ENCODE assay signal across 7 mouse cellular contexts in the genomic region with DNA sequence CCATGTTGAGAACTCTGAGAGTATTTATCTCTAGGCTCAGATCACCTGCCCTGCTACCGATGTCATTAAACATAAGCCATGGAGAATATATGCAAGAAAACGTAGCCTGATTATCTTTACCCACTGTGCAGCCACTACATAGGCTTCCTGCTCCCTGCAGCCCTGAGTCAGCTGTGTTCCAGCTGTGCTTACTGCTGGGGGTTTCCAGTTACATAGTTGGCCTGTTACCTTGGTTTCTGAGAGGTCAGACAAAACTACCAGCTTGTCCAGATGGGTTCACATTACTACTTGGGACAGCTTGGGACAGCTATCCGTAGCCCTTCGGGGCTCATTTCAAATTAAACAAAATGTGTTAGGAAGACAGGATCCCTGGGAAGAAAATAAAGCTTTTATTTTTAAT. TPM values are rescaled to one million over a fixed set of nuclear protein-coding genes. Genes with fewer than 3 reads are reported as not detected.
DNase-seq lines count a peak whose midpoint lies in the region; ATAC-seq lines count a peak whose summit lies in the region.

No protein-coding gene starts in this region.

- no peak for ATAC-seq in kidney, embryonic 16.5 days (ENCODE audit: low FRiP score, low TSS enrichment)
- peak; percentile 62; the same call in 1 of the 2 replicates for ATAC-seq in embryonic facial prominence, embryonic 11.5 days (replicated peaks; ENCODE audit: insufficient number of reproducible peaks, low FRiP score, low TSS enrichment, low read depth)
- 0 out of 2 replicates have a peak, but pooled peaks have one; percentile 6 for ATAC-seq in liver, embryonic 15.5 days (ENCODE audit: insufficient read depth)

- 63% methylated on average over 4 of the region's 4 CpGs for WGBS in kidney, embryonic 16.5 days
- WGBS in embryonic facial prominence, embryonic 11.5 days: 28% methylated on average over 4 of the region's 4 CpGs
- 47% methylated on average over 4 of the region's 4 CpGs for WGBS in liver, embryonic 15.5 days (ENCODE audit: insufficient replicate concordance)

- no peaks in the 10 kb centered on the region for H3K4me1 ChIP-seq in kidney, embryonic 16.5 days (ENCODE audit: insufficient read depth, low read length)
- H3K4me1 ChIP-seq in brown adipose tissue, adult 24 weeks (ENCODE audit: control insufficient read depth, insufficient read depth, insufficient read length, low read length): peaks cover 12% of the 10 kb centered on the region; the same call in 1 of the 2 replicates
- H3K4me1 ChIP-seq in embryonic facial prominence, embryonic 11.5 days (ENCODE audit: control insufficient read depth, insufficient read depth, low read length): no peaks in the 10 kb centered on the region; the same call in 1 of the 2 replicates
- peaks cover 60% of the 10 kb centered on the region for H3K4me1 ChIP-seq in liver, embryonic 15.5 days (replicated peaks)

- H3K9me3 ChIP-seq in kidney, embryonic 16.5 days (ENCODE audit: low read length): no peaks in the 10 kb centered on the region
- no peaks in the 10 kb centered on the region for H3K9me3 ChIP-seq in embryonic facial prominence, embryonic 11.5 days (replicated peaks; ENCODE audit: control insufficient read depth, low read length)
- no peaks in the 10 kb centered on the region for H3K9me3 ChIP-seq in liver, embryonic 15.5 days (replicated peaks)

- peak overlapping the region; percentile 68 for H3K27ac ChIP-seq in kidney, embryonic 16.5 days (ENCODE audit: low read length)
- H3K27ac ChIP-seq in brown adipose tissue, adult 24 weeks (replicated peaks; ENCODE audit: low read depth, low read length): peak overlapping the region; percentile 93
- no peak overlapping the region for H3K27ac ChIP-seq in embryonic facial prominence, embryonic 11.5 days (replicated peaks; ENCODE audit: low read depth, low read length)
- peak overlapping the region; percentile 73 for H3K27ac ChIP-seq in liver, embryonic 15.5 days (replicated peaks)

- H3K27me3 ChIP-seq in kidney, embryonic 16.5 days (ENCODE audit: insufficient read depth, low read length): no peaks in the 10 kb centered on the region
- H3K27me3 ChIP-seq in embryonic facial prominence, embryonic 11.5 days (ENCODE audit: control insufficient read depth, insufficient read depth, low read length): no peaks in the 10 kb centered on the region
- no peaks in the 10 kb centered on the region for H3K27me3 ChIP-seq in liver, embryonic 15.5 days

- DNase-seq in kidney, postnatal 4 days: no peak
- peak; percentile 74 for DNase-seq in embryonic facial prominence, embryonic 11.5 days (ENCODE audit: low spot score)
- no peak for DNase-seq in adrenal gland, postnatal 10 days
- DNase-seq in urinary bladder, postnatal 36 days (ENCODE audit: low spot score in 2 of 2): no peak

- H3K9ac ChIP-seq in kidney, embryonic 16.5 days (replicated peaks; ENCODE audit: low read length): no peak overlapping the region
- no peak overlapping the region for H3K9ac ChIP-seq in embryonic facial prominence, embryonic 11.5 days (replicated peaks; ENCODE audit: low read length)
- H3K9ac ChIP-seq in liver, embryonic 15.5 days: 0 out of 2 replicates have a peak overlapping the region, but pooled peaks have one; percentile 16

- no peak overlapping the region for H3K4me3 ChIP-seq in kidney, embryonic 16.5 days (ENCODE audit: low read length)
- H3K4me3 ChIP-seq in brown adipose tissue, adult 24 weeks (ENCODE audit: insufficient read depth, low read depth, low read length): no peak overlapping the region
- H3K4me3 ChIP-seq in embryonic facial prominence, embryonic 11.5 days (ENCODE audit: low read depth, low read length): no peak overlapping the region
- H3K4me3 ChIP-seq in liver, embryonic 15.5 days (replicated peaks): no peak overlapping the region

- no peak overlapping the region for H3K4me2 ChIP-seq in kidney, embryonic 16.5 days (replicated peaks; ENCODE audit: low read depth, low read length)
- H3K4me2 ChIP-seq in embryonic facial prominence, embryonic 11.5 days (ENCODE audit: low read depth, low read length): no peak overlapping the region
- H3K4me2 ChIP-seq in liver, embryonic 15.5 days: peak overlapping the region; percentile 31; the same call in 1 of the 2 replicates

- no peaks in the 10 kb centered on the region for H3K36me3 ChIP-seq in kidney, embryonic 16.5 days (ENCODE audit: insufficient read depth, low read length)
- no peaks in the 10 kb centered on the region for H3K36me3 ChIP-seq in embryonic facial prominence, embryonic 11.5 days (replicated peaks; ENCODE audit: control insufficient read depth, insufficient read depth, low read depth, low read length)
- H3K36me3 ChIP-seq in liver, embryonic 15.5 days (replicated peaks): no peaks in the 10 kb centered on the region

RNA-seq across cellular contexts. Expression of gene Nxpe2, which starts 0.9 kb away (rescaled TPM):
- 1.1 and 1.8 TPM in 2 replicates for polyA plus RNA-seq in kidney, embryonic 16.5 days (2015; fragmentation: Nextera tagmentation; extraction: Ambion mirVana)
- 0.54 and 2.2 TPM in 2 replicates for polyA plus RNA-seq in brown adipose tissue, adult 24 weeks (2012; ENCODE audit: insufficient read depth, insufficient read length, missing spikeins)
- 0.97 and 1.6 TPM in 2 replicates for polyA plus RNA-seq in embryonic facial prominence, embryonic 11.5 days (2014; fragmentation: Nextera tagmentation; extraction: Ambion mirVana)
- polyA plus RNA-seq in liver, embryonic 15.5 days (2015; fragmentation: Nextera tagmentation; extraction: Ambion mirVana): 132 and 133 TPM in 2 replicates
- total RNA-seq in adrenal gland, postnatal 10 days (2021): 1 to 10 TPM; 7.3 to 9.4 TPM

Comparison
In these comparisons a context has a peak if more than half of its experiments do, and no peak if none do; other contexts are left out.
1. RNA of gene Nxpe2, which starts 0.9 kb away (polyA plus RNA-seq): 132 to 133 TPM in liver, embryonic 15.5 days; 0.54 to 2.2 TPM in brown adipose tissue, adult 24 weeks, 1.1 to 1.8 TPM in kidney, embryonic 16.5 days and 0.97 to 1.6 TPM in embryonic facial prominence, embryonic 11.5 days; every median in the first group is over 10 times any median in the second.